Mouse (Mus musculus): ENCODE measurements around the gene Gpatch4. TPM values are rescaled to one million over a fixed set of nuclear protein-coding genes. Genes with fewer than 3 reads are reported as not detected.

The Gpatch4 gene
- 34.2 and 49.2 TPM in 2 replicates for polyA plus RNA-seq (2016; fragmentation: Nextera tagmentation; extraction: Ambion mirVana)

DNA sequence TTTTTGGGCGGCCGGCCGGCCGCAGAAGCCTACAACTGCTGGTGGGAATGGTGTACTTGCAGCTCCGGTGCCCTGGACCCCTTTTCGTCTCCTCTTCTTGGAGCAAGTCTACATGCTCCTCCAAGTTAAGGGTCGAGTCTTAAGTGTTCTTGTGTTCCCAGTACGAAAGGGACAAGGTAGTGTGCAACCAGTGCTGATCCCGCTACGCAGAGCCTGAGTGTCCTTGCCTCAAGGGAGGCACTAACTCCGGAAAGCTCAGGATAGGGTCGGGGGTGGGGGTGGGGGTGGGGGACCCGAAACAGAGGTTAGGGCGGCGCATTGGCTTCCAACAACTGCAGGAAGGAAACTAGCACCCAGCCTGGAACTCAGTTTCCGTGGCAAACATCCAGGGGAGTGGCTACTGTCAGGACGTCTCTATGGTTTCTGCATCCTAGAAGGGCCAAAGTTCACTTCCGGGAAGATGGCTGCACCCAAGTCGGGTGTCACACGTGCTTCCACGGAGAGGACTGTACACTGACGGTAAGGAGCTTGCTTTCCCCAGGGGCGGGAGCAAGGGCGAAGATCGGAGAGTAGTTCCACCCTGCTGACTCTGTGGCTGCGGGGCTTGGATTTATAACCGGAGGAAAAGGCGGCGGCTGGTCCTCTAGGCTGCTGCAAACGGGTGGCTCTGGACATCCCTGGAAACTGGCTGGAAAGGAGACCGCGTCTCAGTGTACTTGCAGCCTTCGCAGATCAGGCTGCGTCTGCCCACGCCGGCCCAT lies at the start of gene Gpatch4:
Gene Gpatch4 (plus strand): TSS at position 448 of the 761 bp plus-strand sequence.
- WGBS: 11% methylated on average over 36 of the region's 36 CpGs
- Histone ChIP-seq H3K9me3 (no peaks in the 10 kb centered on the region), H3K27ac (peak within 1 kb of the TSS; percentile 84), H3K27me3 (ENCODE audit: insufficient read depth, poor library complexity, severe bottlenecking) (peaks cover 16% of the 10 kb centered on the region), H3K4me1 (replicated peaks) (peaks cover 18% of the 10 kb centered on the region), H3K36me3 (peaks cover 14% of the 10 kb centered on the region), H3K4me3 (peak within 1 kb of the TSS; percentile 89)
- DNase-seq (ENCODE audit: low spot score): peak; percentile 87

- Histone ChIP-seq H3K4me1 (replicated peaks) (peaks cover 60% of the 10 kb centered on the region), H3K9me3 (no peaks in the 10 kb centered on the region), H3K36me3 (no peaks in the 10 kb centered on the region), H3K27me3 (ENCODE audit: insufficient read depth, poor library complexity, severe bottlenecking) (peaks cover 100% of the 10 kb centered on the region), H3K4me3 (no peak overlapping the region), H3K27ac (no peak overlapping the region)
- WGBS: 3% methylated on average over 6 of the region's 6 CpGs
- peak; percentile 75 for DNase-seq (ENCODE audit: low spot score)
Observed at GRCm38 (mm10) chr3:87993436-87993835, 49.5 kb upstream of the Gpatch4 start.

DNA sequence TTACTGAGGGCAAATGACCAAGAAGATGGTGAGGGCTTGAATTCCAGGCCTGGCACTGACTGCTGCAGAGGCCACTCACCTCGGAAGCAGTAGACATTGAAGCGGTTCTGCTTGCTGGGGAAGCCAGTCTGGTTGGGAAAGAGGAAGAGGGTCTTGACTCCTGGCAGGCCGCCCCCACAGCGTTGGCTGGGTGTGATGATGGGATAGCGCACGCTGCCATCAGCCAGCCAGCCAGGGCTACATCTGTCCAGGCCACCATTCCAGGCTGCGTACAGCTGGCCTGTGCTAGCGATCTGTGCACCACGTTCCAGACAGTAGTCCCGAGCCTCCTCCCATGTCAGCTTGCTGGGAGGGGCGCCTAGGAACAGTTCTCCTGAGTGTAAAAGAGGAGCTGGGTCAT lies 47.6 kb upstream of the Gpatch4 start:
- Histone ChIP-seq H3K4me1 (replicated peaks) (peaks cover 65% of the 10 kb centered on the region), H3K36me3 (no peaks in the 10 kb centered on the region), H3K27ac (no peak overlapping the region), H3K4me3 (no peak overlapping the region), H3K27me3 (ENCODE audit: insufficient read depth, poor library complexity, severe bottlenecking) (peaks cover 100% of the 10 kb centered on the region), H3K9me3 (no peaks in the 10 kb centered on the region)
- WGBS: 28% methylated on average over 11 of the region's 11 CpGs
- DNase-seq (ENCODE audit: low spot score): no peak

- no peak overlapping the region for H3K27ac ChIP-seq
- H3K27me3 ChIP-seq (ENCODE audit: insufficient read depth, poor library complexity, severe bottlenecking): peaks cover 100% of the 10 kb centered on the region
- H3K9me3 ChIP-seq: no peaks in the 10 kb centered on the region
- H3K4me3 ChIP-seq: peak overlapping the region; percentile 57
- no peak for DNase-seq (ENCODE audit: low spot score)
- WGBS: under 1% methylated on average over 15 of the region's 15 CpGs
- no peaks in the 10 kb centered on the region for H3K36me3 ChIP-seq
- peaks cover 71% of the 10 kb centered on the region for H3K4me1 ChIP-seq (replicated peaks)
Observed at GRCm38 (mm10) chr3:87996401-87996800, 46.5 kb upstream of the Gpatch4 start.

DNA sequence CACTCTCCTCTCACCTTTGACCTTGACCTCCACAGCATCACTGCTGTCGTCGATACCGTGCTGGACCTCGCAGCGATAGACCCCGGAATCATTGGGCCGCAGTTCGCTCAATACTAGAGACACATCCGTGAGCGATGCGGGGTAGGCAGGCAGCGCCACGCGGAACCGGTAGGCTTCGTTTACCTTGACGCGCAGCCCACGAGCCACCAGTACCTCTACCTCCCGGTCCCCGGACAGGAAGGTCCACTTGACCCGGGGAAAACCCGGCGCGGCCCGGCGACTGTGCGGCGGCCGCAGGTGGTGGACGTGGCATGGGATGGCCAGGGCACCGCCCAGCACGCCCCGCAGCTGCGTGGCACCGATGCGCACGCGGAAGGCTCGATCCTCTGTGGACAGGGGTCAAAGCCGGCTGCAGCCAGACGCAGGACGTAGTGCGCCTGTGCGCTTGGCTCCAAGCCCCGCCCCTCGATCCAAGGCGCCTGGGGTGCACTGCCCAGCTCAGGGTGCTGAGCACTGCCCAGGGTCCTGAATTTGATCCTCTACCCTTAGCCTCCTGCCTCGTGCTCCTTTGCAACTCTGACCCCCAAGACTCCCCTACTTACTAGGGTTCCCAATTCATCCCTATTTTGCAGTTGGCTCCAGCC lies 45.8 kb upstream of the Gpatch4 start:
- peaks cover 100% of the 10 kb centered on the region for H3K27me3 ChIP-seq (ENCODE audit: insufficient read depth, poor library complexity, severe bottlenecking)
- H3K4me3 ChIP-seq: peak overlapping the region; percentile 57
- no peaks in the 10 kb centered on the region for H3K9me3 ChIP-seq
- H3K36me3 ChIP-seq: no peaks in the 10 kb centered on the region
- H3K4me1 ChIP-seq (replicated peaks): peaks cover 77% of the 10 kb centered on the region
- under 1% methylated on average over 49 of the region's 49 CpGs for WGBS
- peak; percentile 55 for DNase-seq (ENCODE audit: low spot score)
- peak overlapping the region; percentile 50; the same call in 1 of the 2 replicates for H3K27ac ChIP-seq

GRCm38 (mm10) chr3:87998747-87999146 lies 44.2 kb upstream of the Gpatch4 start:
- Histone ChIP-seq H3K27ac (no peak overlapping the region), H3K9me3 (no peaks in the 10 kb centered on the region), H3K4me3 (no peak overlapping the region), H3K4me1 (replicated peaks) (peaks cover 69% of the 10 kb centered on the region), H3K36me3 (no peaks in the 10 kb centered on the region), H3K27me3 (ENCODE audit: insufficient read depth, poor library complexity, severe bottlenecking) (peaks cover 100% of the 10 kb centered on the region)
- WGBS: 2% methylated on average over 7 of the region's 7 CpGs
- DNase-seq (ENCODE audit: low spot score): no peak

- no peaks in the 10 kb centered on the region for H3K9me3 ChIP-seq
- DNase-seq (ENCODE audit: low spot score): peak; percentile 34
- H3K4me3 ChIP-seq: peak overlapping the region; percentile 57
- peaks cover 99% of the 10 kb centered on the region for H3K27me3 ChIP-seq (ENCODE audit: insufficient read depth, poor library complexity, severe bottlenecking)
- no peak overlapping the region for H3K27ac ChIP-seq
- WGBS: under 1% methylated on average over 38 of the region's 38 CpGs
- no peaks in the 10 kb centered on the region for H3K36me3 ChIP-seq
- H3K4me1 ChIP-seq (replicated peaks): peaks cover 69% of the 10 kb centered on the region
Observed at GRCm38 (mm10) chr3:87999243-87999895, 43.5 kb upstream of the Gpatch4 start.

GRCm38 (mm10) chr3:88000181-88000580 lies 42.7 kb upstream of the Gpatch4 start, which contains the start of gene Bcan:
Bcan (minus strand) TSS chr3:88000230.
- peaks cover 96% of the 10 kb centered on the region for H3K27me3 ChIP-seq (ENCODE audit: insufficient read depth, poor library complexity, severe bottlenecking)
- peak; percentile 52 for DNase-seq (ENCODE audit: low spot score)
- peak within 1 kb of the TSS; percentile 57 for H3K4me3 ChIP-seq
- under 1% methylated on average over 39 of the region's 39 CpGs for WGBS
- H3K4me1 ChIP-seq (replicated peaks): peaks cover 66% of the 10 kb centered on the region
- H3K36me3 ChIP-seq: no peaks in the 10 kb centered on the region
- H3K27ac ChIP-seq: no peak within 1 kb of the TSS
- H3K9me3 ChIP-seq: no peaks in the 10 kb centered on the region

DNA sequence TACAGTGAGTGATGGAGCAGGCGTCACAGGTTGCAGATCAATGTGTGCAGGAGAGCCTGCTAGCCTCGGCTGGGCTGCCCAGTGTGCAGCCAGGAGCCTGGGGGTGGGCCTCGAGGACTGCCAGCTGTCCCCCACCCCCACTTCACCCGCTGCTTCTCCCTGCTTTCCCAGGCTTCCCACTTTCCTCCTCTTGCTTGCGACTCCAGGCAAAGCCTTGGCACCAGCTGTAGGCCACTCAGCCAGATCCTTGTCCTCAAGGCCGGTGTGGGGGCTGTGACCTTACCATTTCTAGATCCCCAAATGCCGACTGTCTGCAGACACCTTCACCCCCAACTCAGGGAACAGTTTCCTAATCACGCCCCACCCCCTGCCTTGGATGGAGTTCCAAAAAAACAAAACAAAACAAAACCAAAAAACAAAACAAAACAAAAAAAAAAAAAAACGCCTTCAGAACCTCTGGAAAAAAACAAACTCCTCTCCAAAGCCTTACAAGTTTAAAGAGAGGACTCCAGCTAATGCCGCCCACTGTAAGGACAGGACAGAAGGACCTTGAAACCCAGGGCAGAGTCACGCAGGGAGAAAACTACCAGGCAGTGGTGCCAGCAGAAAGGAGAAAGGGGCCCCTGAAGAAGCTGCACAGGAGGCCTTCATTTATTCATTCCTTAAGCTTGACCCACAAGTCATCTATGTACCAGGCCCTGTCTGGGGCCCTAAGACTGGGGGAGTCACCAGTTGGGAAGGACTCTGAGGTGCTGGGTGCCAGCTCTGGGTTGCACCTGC lies 41.9 kb upstream of the Gpatch4 start:
- DNase-seq (ENCODE audit: low spot score): no peak
- 0 out of 2 replicates have a peak, but pooled peaks cover under 1% of the 10 kb centered on the region for H3K9me3 ChIP-seq
- H3K27ac ChIP-seq: no peak overlapping the region
- H3K4me1 ChIP-seq (replicated peaks): peaks cover 57% of the 10 kb centered on the region
- peaks cover 91% of the 10 kb centered on the region for H3K27me3 ChIP-seq (ENCODE audit: insufficient read depth, poor library complexity, severe bottlenecking)
- WGBS: 12% methylated on average over 11 of the region's 11 CpGs
- no peaks in the 10 kb centered on the region for H3K36me3 ChIP-seq
- H3K4me3 ChIP-seq: peak overlapping the region; percentile 57

DNA sequence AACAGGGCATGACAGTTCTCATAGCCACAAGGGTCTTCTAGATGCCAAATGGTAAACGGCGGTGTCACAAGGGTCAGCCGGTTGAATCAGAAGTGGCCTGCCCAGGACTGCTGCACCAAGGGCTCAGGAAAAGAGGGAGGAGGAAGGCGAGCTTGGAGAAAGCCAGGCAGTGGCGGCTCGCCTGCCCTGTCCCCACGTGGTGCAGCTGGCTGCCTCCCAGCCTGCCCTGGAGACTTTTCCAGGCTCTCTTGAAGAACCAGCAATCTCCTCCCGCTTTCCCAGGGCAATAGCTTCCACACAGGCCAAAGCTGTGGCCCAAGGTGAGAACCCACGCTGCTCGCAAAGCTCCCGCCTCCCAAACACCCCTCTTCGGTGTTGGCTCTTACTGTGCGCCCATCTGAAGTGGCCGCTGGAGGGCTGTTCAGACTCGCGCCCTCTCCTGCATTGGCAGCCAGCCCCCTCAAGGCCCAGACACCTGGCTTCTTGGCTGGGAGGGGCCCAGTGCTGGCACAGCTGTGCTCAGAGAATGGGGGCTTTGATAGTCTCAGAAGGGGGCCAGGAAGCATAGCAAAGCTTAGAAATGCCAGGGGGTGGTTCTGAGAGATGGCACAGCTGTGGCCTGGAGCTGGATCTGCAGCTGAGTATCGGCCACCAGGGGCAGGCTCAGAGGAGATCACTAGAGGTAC lies 40.5 kb upstream of the Gpatch4 start:
- Histone ChIP-seq H3K4me1 (replicated peaks) (peaks cover 43% of the 10 kb centered on the region), H3K9me3 (0 out of 2 replicates have a peak, but pooled peaks cover 6% of the 10 kb centered on the region), H3K36me3 (no peaks in the 10 kb centered on the region), H3K27me3 (ENCODE audit: insufficient read depth, poor library complexity, severe bottlenecking) (peaks cover 77% of the 10 kb centered on the region), H3K27ac (no peak overlapping the region), H3K4me3 (no peak overlapping the region)
- DNase-seq (ENCODE audit: low spot score): peak; percentile 43
- 6% methylated on average over 17 of the region's 17 CpGs for WGBS

- Histone ChIP-seq H3K36me3 (no peaks in the 10 kb centered on the region), H3K4me1 (replicated peaks) (peaks cover 17% of the 10 kb centered on the region), H3K27me3 (ENCODE audit: insufficient read depth, poor library complexity, severe bottlenecking) (peaks cover 40% of the 10 kb centered on the region), H3K27ac (no peak overlapping the region), H3K4me3 (no peak overlapping the region), H3K9me3 (0 out of 2 replicates have a peak, but pooled peaks cover 6% of the 10 kb centered on the region)
- DNase-seq (ENCODE audit: low spot score): no peak
- WGBS: 78% methylated on average over 18 of the region's 18 CpGs
Observed at GRCm38 (mm10) chr3:88005822-88006786, 36.8 kb upstream of the Gpatch4 start.
